Mouse (Mus musculus): ENCODE measurements around the gene 2610042L04Rik.
A peak's percentile ranks its signal among the peaks of the same experiment; 100 is the strongest.
"Not testable (repeated sequence)": the region's sequence is repeated elsewhere in the genome, so short reads cannot be mapped to it uniquely, and the experiment has no call there.

The 2610042L04Rik gene

DNA sequence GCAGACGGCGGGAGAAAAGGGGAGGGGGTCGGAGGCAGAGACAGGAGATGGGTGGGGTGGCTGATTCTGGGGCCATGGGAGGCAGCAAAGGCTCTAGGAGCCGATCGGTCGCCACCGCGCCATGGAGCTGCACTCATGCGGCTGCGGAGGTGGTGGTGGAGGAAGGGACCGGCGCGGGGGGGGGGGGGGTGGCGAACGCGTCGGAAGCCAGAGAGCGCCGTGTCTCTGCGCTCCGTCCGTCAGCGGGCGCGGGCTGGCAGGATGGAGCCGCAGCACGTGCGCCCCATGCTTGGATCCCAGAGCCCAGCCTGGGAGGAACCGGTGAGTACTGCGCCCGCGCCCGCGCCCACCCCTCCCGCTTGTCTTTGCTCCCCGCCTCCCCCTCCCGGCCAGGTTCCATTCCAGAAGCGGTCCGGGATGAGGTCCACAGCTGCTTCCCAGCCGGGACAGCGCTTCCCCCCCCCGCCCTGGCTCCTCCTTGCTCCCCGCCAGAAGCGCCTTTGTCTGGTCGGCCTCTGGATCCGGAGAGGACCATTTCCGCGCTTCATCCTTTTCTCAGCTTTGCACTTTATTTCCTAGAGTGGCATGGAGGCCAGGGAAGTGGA, at the start of gene 2610042L04Rik:
Gene 2610042L04Rik (plus strand): TSS at position 288 of the 605 bp plus-strand sequence.
- peak; percentile 18 for DNase-seq

- DNase-seq = not testable (repeated sequence)
These were observed 17.6 kb upstream of the 2610042L04Rik start, which contains the start of gene Gm3149 for GRCm38 (mm10) chr14:4316983-4317382. Gene Gm3149 (plus strand): TSS chr14:4317283.

DNA sequence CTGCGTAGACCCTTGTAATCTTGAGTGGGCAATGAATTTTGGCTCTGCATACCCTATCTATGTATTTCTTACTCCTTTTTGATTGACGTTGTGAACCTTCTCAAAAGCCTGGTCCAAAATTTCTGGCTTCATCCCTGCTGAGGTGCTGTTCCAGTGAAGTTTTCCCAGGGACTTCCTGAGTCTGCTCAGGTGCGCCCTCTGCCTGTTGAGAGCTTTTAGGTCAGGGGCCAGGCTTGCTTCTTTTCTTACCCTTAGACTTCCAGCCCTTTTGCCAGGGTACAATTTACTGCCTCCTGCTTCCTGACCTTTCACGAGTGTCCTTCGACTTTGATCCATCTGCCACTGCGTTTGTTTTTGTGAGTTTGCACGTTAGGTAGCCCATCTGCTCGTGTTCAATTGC, 943 bp downstream of the 2610042L04Rik start:
- DNase-seq = peak; percentile 0

DNA sequence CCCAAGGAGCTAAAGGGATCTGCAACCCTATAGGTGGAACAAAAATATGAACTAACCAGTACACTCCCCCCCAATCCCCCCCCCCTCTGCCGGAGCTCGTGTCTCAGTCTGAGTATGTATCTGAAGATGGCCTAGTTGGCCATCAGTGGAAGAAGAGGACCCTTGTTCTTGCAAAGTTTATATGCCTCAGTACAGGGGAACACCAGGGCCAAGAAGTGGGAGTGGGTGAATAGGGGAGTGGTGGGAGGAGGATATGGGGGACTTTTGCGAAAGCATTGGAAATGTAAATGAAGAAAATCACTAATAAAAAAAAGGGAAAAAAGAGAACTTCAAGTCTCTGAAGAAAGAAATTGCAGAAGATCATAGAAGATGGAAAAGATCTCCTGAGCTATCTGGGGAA, 34.4 kb downstream of the 2610042L04Rik start:
- DNase-seq = not testable (repeated sequence)

- not testable (repeated sequence) for DNase-seq
These were observed 35.1 kb downstream of the 2610042L04Rik start for GRCm38 (mm10) chr14:4369691-4370090.

- not testable (repeated sequence) for DNase-seq
These were observed 43.3 kb downstream of the 2610042L04Rik start for GRCm38 (mm10) chr14:4377871-4378270.

DNA sequence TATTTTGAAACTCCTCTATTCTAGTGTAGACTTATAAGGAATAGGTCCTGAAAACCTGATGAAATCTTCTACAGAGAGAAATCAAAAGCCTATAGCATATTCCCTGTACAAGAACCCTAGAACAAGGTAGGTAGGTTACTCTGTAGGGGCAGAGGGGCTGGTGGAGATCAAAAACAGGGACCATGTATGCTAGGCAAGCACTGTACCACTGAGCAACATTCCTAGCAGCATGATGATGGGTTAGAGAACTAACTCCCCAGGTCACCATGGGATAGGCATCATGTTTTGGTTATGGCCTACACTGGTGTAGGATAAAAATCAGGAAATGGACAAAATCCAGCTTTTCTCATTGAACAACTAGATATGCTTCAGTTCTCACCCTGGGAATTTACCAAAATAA, 51.0 kb downstream of the 2610042L04Rik start:
- DNase-seq = not testable (repeated sequence)

GRCm38 (mm10) chr14:4392841-4393530, 58.4 kb downstream of the 2610042L04Rik start:
- not testable (repeated sequence) for DNase-seq

- not testable (repeated sequence) for DNase-seq
These were observed 62.7 kb downstream of the 2610042L04Rik start, which contains the start of gene Gm3159 for GRCm38 (mm10) chr14:4397226-4397625. Gene Gm3159 (plus strand): TSS chr14:4397526.

GRCm38 (mm10) chr14:4398624-4399023, 64.1 kb downstream of the 2610042L04Rik start:
- not testable (repeated sequence) for DNase-seq

DNA sequence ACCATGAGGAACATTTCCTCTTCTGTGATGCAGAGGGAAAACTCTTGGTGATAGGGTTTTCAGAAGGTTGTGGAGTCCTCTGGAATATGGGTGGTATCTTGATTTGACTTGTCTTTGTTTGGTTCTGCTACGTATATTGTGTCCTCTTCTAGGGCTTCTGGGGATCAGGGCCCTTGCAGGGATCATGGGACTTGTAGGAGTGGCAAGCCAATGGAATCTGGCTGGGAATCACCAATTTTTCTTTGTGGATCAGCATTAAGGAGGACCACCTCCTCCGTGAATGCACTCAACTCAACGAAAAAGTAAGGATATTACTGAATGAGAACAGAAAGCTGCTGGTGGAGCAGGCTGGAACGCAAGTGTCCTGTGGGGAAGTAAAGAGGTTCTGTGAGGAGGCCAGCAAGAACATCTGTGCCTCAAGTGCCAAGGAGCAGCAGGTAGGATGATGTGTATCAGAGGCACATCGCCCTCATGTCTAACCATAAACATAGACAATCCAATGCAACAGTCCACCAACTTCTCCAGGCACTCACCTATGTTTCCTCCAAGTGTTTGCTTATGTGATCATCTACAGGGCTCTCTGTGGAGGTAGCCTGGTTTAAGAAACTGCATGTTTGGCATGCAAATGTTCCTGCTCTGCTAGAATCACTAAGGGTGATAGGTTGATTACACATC, 65.7 kb downstream of the 2610042L04Rik start:
- not testable (repeated sequence) for DNase-seq

DNA sequence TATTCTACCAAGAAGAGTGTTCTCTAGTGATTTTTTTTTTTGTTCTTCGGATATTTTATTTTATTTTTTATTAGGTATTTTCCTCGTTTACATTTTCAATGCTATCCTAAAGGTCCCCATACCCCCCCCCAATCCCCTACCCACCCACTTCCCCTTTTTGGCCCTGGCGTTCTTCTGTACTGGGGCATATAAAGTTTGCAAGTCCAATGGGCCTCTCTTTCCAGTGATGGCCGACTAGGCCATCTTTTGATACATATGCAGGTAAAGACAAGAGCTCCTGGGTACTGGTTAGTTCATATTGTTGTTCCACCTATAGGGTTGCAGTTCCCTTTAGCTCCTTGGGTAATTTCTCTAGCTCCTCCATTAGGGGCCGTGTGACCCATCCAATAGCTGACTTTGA, 66.7 kb downstream of the 2610042L04Rik start:
- not testable (repeated sequence) for DNase-seq

GRCm38 (mm10) chr14:4403840-4404239, 69.3 kb downstream of the 2610042L04Rik start:
- DNase-seq = not testable (repeated sequence)
